Mouse (Mus musculus): ENCODE measurements around the gene Cpn1. TPM values are rescaled to one million over a fixed set of nuclear protein-coding genes. Genes with fewer than 3 reads are reported as not detected.

Cpn1 gene
- total and polyA plus RNA-seq, 3 experiments: 0.27 to 0.33 TPM; not detected in 1

GRCm38 (mm10) chr19:43976661-43977060 lies 9.7 kb downstream of the Cpn1 start:
- no peak for TF ChIP-seq MXI1 (IDR thresholded peaks at IDR 0.05; ENCODE audit: low read depth, low read length)
- TF ChIP-seq GABPA (IDR thresholded peaks at IDR 0.05; ENCODE audit: low read depth, low read length): no peak
- no peak for TF ChIP-seq TAL1 (IDR thresholded peaks at IDR 0.05; ENCODE audit: low read length)
- TF ChIP-seq ZMIZ1 (IDR thresholded peaks at IDR 0.05; ENCODE audit: low read depth, low read length): no peak
- no peak for TF ChIP-seq MYB (IDR thresholded peaks at IDR 0.05; ENCODE audit: low read depth, low read length)
- no peak for TF ChIP-seq ETS1 (IDR thresholded peaks at IDR 0.05; ENCODE audit: low read depth, low read length)
- TF ChIP-seq NELFE (IDR thresholded peaks at IDR 0.05; ENCODE audit: low read depth, low read length): no peak
- no peak for TF ChIP-seq ZC3H11A (IDR thresholded peaks at IDR 0.05; ENCODE audit: low read depth, low read length)
- TF ChIP-seq USF2 (IDR thresholded peaks at IDR 0.05; ENCODE audit: borderline replicate concordance in 1 of 2, insufficient read depth in 1 of 2, low read depth in 1 of 2, low read length in 2 of 2): no peak
- no peak for TF ChIP-seq JUND (IDR thresholded peaks at IDR 0.05; ENCODE audit: low read depth, low read length)
- Histone ChIP-seq H3K27ac (ENCODE audit: control insufficient read depth, low read depth, low read length) (no peak overlapping the region), H3K9me3 (replicated peaks; ENCODE audit: insufficient read depth, low read length) (no peaks in the 10 kb centered on the region), H3K9ac (ENCODE audit: control insufficient read depth, low read depth, low read length, poor library complexity, severe bottlenecking) (no peak overlapping the region), H3K27me3 (ENCODE audit: control insufficient read depth in 1 of 2, insufficient read depth in 2 of 2, low read length in 2 of 2) (no peaks in the 10 kb centered on the region), H3K4me3 (ENCODE audit: control insufficient read depth in 1 of 2, insufficient read depth in 1 of 2, low read depth in 2 of 2, low read length in 2 of 2) (no peak overlapping the region), H3K79me2 (ENCODE audit: control insufficient read depth, insufficient read depth, low read length, poor library complexity) (no peaks in the 10 kb centered on the region), H3K4me1 (ENCODE audit: control insufficient read depth in 1 of 2, insufficient read depth in 2 of 2, low read length in 2 of 2) (peaks cover 5 to 11% of the 10 kb centered on the region in 2 experiments; a peak in 3 of 4 replicates), H3K36me3 (ENCODE audit: control insufficient read depth in 1 of 2, insufficient read depth in 2 of 2, low read length in 2 of 2) (peaks cover 0 to 9% of the 10 kb centered on the region in 2 experiments; a peak in 2 of 4 replicates)
- no peak for DNase-seq (ENCODE audit: low read depth, low spot score)

- DNase-seq (ENCODE audit: low read depth, low spot score): peak; percentile 71
- Histone ChIP-seq H3K9me3 (replicated peaks; ENCODE audit: insufficient read depth, low read length) (no peaks in the 10 kb centered on the region), H3K4me1 (ENCODE audit: control insufficient read depth in 1 of 2, insufficient read depth in 2 of 2, low read length in 2 of 2) (peaks cover 5 to 11% of the 10 kb centered on the region in 2 experiments; a peak in 3 of 4 replicates)
Observed at GRCm38 (mm10) chr19:43974221-43974620, 12.1 kb downstream of the Cpn1 start.

GRCm38 (mm10) chr19:43973711-43974110 lies 12.6 kb downstream of the Cpn1 start:
- DNase-seq (ENCODE audit: low read depth, low spot score): peak; percentile 72
- Histone ChIP-seq H3K9ac (ENCODE audit: control insufficient read depth, low read depth, low read length, poor library complexity, severe bottlenecking) (peak overlapping the region; percentile 31), H3K27me3 (ENCODE audit: control insufficient read depth in 1 of 2, insufficient read depth in 2 of 2, low read length in 2 of 2) (no peaks in the 10 kb centered on the region), H3K27ac (ENCODE audit: control insufficient read depth, low read depth, low read length) (peak overlapping the region; percentile 29; the same call in 1 of the 2 replicates), H3K36me3 (ENCODE audit: control insufficient read depth in 1 of 2, insufficient read depth in 2 of 2, low read length in 2 of 2) (peaks cover 0 to 9% of the 10 kb centered on the region in 2 experiments; a peak in 2 of 4 replicates), H3K79me2 (ENCODE audit: control insufficient read depth, insufficient read depth, low read length, poor library complexity) (no peaks in the 10 kb centered on the region), H3K4me3 (ENCODE audit: control insufficient read depth in 1 of 2, insufficient read depth in 1 of 2, low read depth in 2 of 2, low read length in 2 of 2) (peak overlapping the region; percentile 21 to 39), H3K9me3 (replicated peaks; ENCODE audit: insufficient read depth, low read length) (no peaks in the 10 kb centered on the region), H3K4me1 (ENCODE audit: control insufficient read depth in 1 of 2, insufficient read depth in 2 of 2, low read length in 2 of 2) (peaks cover 5 to 11% of the 10 kb centered on the region in 2 experiments; a peak in 3 of 4 replicates)
- TF ChIP-seq SMC3 (IDR thresholded peaks at IDR 0.05; ENCODE audit: low read depth, low read length): no peak
- TF ChIP-seq CTCF (IDR thresholded peaks at IDR 0.05 in 2 of 3, conservative IDR thresholded peaks at IDR 0.05 in 1 of 3; ENCODE audit: control insufficient read depth in 1 of 3, insufficient read depth in 1 of 3, low read depth in 2 of 3, low read length in 3 of 3, poor library complexity in 1 of 3, severe bottlenecking in 1 of 3): no peak
- no peak for TF ChIP-seq CHD2 (IDR thresholded peaks at IDR 0.05; ENCODE audit: low read length)
- peak; percentile 22 to 79; a peak in 3 of 4 replicates for TF ChIP-seq EP300 (IDR thresholded peaks at IDR 0.05; ENCODE audit: low read depth in 1 of 2, low read length in 2 of 2)
- TF ChIP-seq MXI1 (IDR thresholded peaks at IDR 0.05; ENCODE audit: low read depth, low read length): 0 out of 2 replicates have a peak, but pooled peaks have one; percentile 16
- TF ChIP-seq POLR2A (IDR thresholded peaks at IDR 0.05; ENCODE audit: control insufficient read depth in 1 of 2, insufficient read depth in 1 of 2, low read depth in 1 of 2, low read length in 2 of 2, poor library complexity in 1 of 2): peak in 1 of 2 experiments; percentile 16; a peak in 1 of 4 replicates
- TF ChIP-seq MYB (IDR thresholded peaks at IDR 0.05; ENCODE audit: low read depth, low read length): peak; percentile 57; the same call in 1 of the 2 replicates
- TF ChIP-seq MAFK (IDR thresholded peaks at IDR 0.05; ENCODE audit: borderline replicate concordance, low read depth, low read length): no peak
- 0 out of 2 replicates have a peak, but pooled peaks have one; percentile 15 for TF ChIP-seq SIN3A (IDR thresholded peaks at IDR 0.05; ENCODE audit: low read length)
- no peak for TF ChIP-seq USF1 (IDR thresholded peaks at IDR 0.05; ENCODE audit: low read depth, low read length)
- TF ChIP-seq TCF12 (IDR thresholded peaks at IDR 0.05; ENCODE audit: low read depth, low read length): peak; percentile 44; the same call in 1 of the 2 replicates
- TF ChIP-seq CHD1 (IDR thresholded peaks at IDR 0.05; ENCODE audit: low read depth, low read length): no peak
- TF ChIP-seq GATA1 (IDR thresholded peaks at IDR 0.05; ENCODE audit: low read depth, low read length): peak; percentile 69
- no peak for TF ChIP-seq JUND (IDR thresholded peaks at IDR 0.05; ENCODE audit: low read depth, low read length)
- TF ChIP-seq ELF1 (IDR thresholded peaks at IDR 0.05; ENCODE audit: low read depth, low read length): no peak
- TF ChIP-seq TBP (IDR thresholded peaks at IDR 0.05; ENCODE audit: low read depth, low read length): 0 out of 2 replicates have a peak, but pooled peaks have one; percentile 2
- no peak; the same call in 1 of the 2 replicates for TF ChIP-seq NELFE (IDR thresholded peaks at IDR 0.05; ENCODE audit: low read depth, low read length)
- TF ChIP-seq ZC3H11A (IDR thresholded peaks at IDR 0.05; ENCODE audit: low read depth, low read length): no peak
- no peak for TF ChIP-seq ZNF384 (IDR thresholded peaks at IDR 0.05; ENCODE audit: low read depth, low read length)

More at GRCm38 (mm10) chr19:43974221-43974620, 12.1 kb downstream of the Cpn1 start:
- TF ChIP-seq HCFC1 (IDR thresholded peaks at IDR 0.05; ENCODE audit: low read depth, low read length): no peak
- TF ChIP-seq POLR2A (IDR thresholded peaks at IDR 0.05; ENCODE audit: control insufficient read depth in 1 of 2, insufficient read depth in 1 of 2, low read depth in 1 of 2, low read length in 2 of 2, poor library complexity in 1 of 2): 0 out of 4 replicates have a peak, but pooled peaks of 1 of the 2 experiments have one; percentile 36
- peak overlapping the region; percentile 29; the same call in 1 of the 2 replicates for H3K27ac ChIP-seq (ENCODE audit: control insufficient read depth, low read depth, low read length)
- no peaks in the 10 kb centered on the region for H3K27me3 ChIP-seq (ENCODE audit: control insufficient read depth in 1 of 2, insufficient read depth in 2 of 2, low read length in 2 of 2)
- H3K9ac ChIP-seq (ENCODE audit: control insufficient read depth, low read depth, low read length, poor library complexity, severe bottlenecking): peak overlapping the region; percentile 31
- peak overlapping the region; percentile 21 to 39 for H3K4me3 ChIP-seq (ENCODE audit: control insufficient read depth in 1 of 2, insufficient read depth in 1 of 2, low read depth in 2 of 2, low read length in 2 of 2)
- peaks cover 0 to 9% of the 10 kb centered on the region in 2 experiments; a peak in 2 of 4 replicates for H3K36me3 ChIP-seq (ENCODE audit: control insufficient read depth in 1 of 2, insufficient read depth in 2 of 2, low read length in 2 of 2)
- H3K79me2 ChIP-seq (ENCODE audit: control insufficient read depth, insufficient read depth, low read length, poor library complexity): no peaks in the 10 kb centered on the region

Data from MEL (cell line).